Comparison of ENCODE assay signal across 9 mouse cellular contexts in genomic region chr4:140555273-140555672, GRCm38 (mm10).
DNase-seq lines count a peak whose midpoint lies in the region; ATAC-seq and TF ChIP-seq lines count a peak whose summit lies in the region.
"Had no signal": no experiment of that assay in that cellular context is flagged by ENCODE, and none has a peak within 500 bp of the region (broad histone marks: within the 10 kb centered on the region; RNA-seq: fewer than 3 reads in every experiment).

No protein-coding gene starts in this region.

- H3K9me3 ChIP-seq in forebrain, postnatal 0 days (ENCODE audit: low read length), result no peaks in the 10 kb centered on the region
- no peaks in the 10 kb centered on the region for H3K9me3 ChIP-seq in kidney, embryonic 14.5 days (ENCODE audit: control insufficient read depth, low read length)
- no peaks in the 10 kb centered on the region for H3K9me3 ChIP-seq in liver, embryonic 11.5 days (ENCODE audit: control insufficient read depth, low read length)
- H3K9me3 ChIP-seq in neural tube, embryonic 14.5 days (ENCODE audit: control insufficient read depth, low read length), result no peaks in the 10 kb centered on the region

- no peak overlapping the region for H3K9ac ChIP-seq in forebrain, postnatal 0 days
- H3K9ac ChIP-seq in kidney, embryonic 14.5 days (ENCODE audit: low read depth, low read length), result no peak overlapping the region
- H3K9ac ChIP-seq in liver, embryonic 11.5 days (ENCODE audit: low read depth, low read length), result no peak overlapping the region
- no peak overlapping the region for H3K9ac ChIP-seq in neural tube, embryonic 14.5 days (replicated peaks; ENCODE audit: low read depth, low read length)

- 45% methylated on average over 7 of the region's 7 CpGs for WGBS in forebrain, postnatal 0 days
- 52% methylated on average over 7 of the region's 7 CpGs for WGBS in kidney, embryonic 14.5 days
- 54% methylated on average over 7 of the region's 7 CpGs for WGBS in liver, embryonic 11.5 days
- WGBS in neural tube, embryonic 14.5 days, result 48% methylated on average over 7 of the region's 7 CpGs

- no peak overlapping the region for H3K4me3 ChIP-seq in forebrain, postnatal 0 days (ENCODE audit: low read depth, low read length)
- no peak overlapping the region for H3K4me3 ChIP-seq in kidney, embryonic 14.5 days (ENCODE audit: low read length)
- no peak overlapping the region for H3K4me3 ChIP-seq in liver, embryonic 11.5 days (ENCODE audit: low read depth, low read length)
- no peak overlapping the region for H3K4me3 ChIP-seq in neural tube, embryonic 14.5 days (ENCODE audit: low read depth, low read length)
- H3K4me3 ChIP-seq: erythroblast, embryonic 14.5 days had no signal

- peak; percentile 85 for TF ChIP-seq CTCF in forebrain, postnatal 0 days (IDR thresholded peaks at IDR 0.05; ENCODE audit: low read depth)

- ATAC-seq in forebrain, postnatal 0 days, result peak; percentile 38; the same call in 1 of the 2 replicates
- ATAC-seq in kidney, embryonic 14.5 days (ENCODE audit: low FRiP score, low TSS enrichment), result 0 out of 2 replicates have a peak, but pooled peaks have one; percentile 58
- ATAC-seq in liver, embryonic 11.5 days (replicated peaks; ENCODE audit: low FRiP score), result no peak
- ATAC-seq in neural tube, embryonic 14.5 days (ENCODE audit: low read depth), result peak; percentile 41

- no peaks in the 10 kb centered on the region; the same call in 1 of the 2 replicates for H3K4me1 ChIP-seq in forebrain, postnatal 0 days (ENCODE audit: insufficient read depth)
- no peaks in the 10 kb centered on the region for H3K4me1 ChIP-seq in kidney, embryonic 14.5 days (ENCODE audit: control insufficient read depth, insufficient read depth, low read length)
- no peaks in the 10 kb centered on the region for H3K4me1 ChIP-seq in liver, embryonic 11.5 days (replicated peaks; ENCODE audit: control insufficient read depth, insufficient read depth, low read length)
- no peaks in the 10 kb centered on the region for H3K4me1 ChIP-seq in neural tube, embryonic 14.5 days (ENCODE audit: control insufficient read depth, insufficient read depth, low read length)

- peaks cover 38% of the 10 kb centered on the region for H3K36me3 ChIP-seq in forebrain, postnatal 0 days (ENCODE audit: insufficient read depth)
- peaks cover 37% of the 10 kb centered on the region for H3K36me3 ChIP-seq in kidney, embryonic 14.5 days (ENCODE audit: control insufficient read depth, insufficient read depth, low read length)
- peaks cover 8% of the 10 kb centered on the region; the same call in 1 of the 2 replicates for H3K36me3 ChIP-seq in liver, embryonic 11.5 days (ENCODE audit: control insufficient read depth, insufficient read depth, low read length)
- H3K36me3 ChIP-seq in neural tube, embryonic 14.5 days (ENCODE audit: control insufficient read depth, insufficient read depth, low read length), result peaks cover 28% of the 10 kb centered on the region

- no peak overlapping the region for H3K27ac ChIP-seq in forebrain, postnatal 0 days (ENCODE audit: low read depth, low read length)
- H3K27ac ChIP-seq in kidney, embryonic 14.5 days (ENCODE audit: low read depth, low read length), result no peak overlapping the region
- H3K27ac ChIP-seq in liver, embryonic 11.5 days (ENCODE audit: low read depth, low read length), result no peak overlapping the region
- no peak overlapping the region for H3K27ac ChIP-seq in neural tube, embryonic 14.5 days (ENCODE audit: low read depth, low read length)

- H3K4me2 ChIP-seq in forebrain, postnatal 0 days (ENCODE audit: low read depth), result no peak overlapping the region
- no peak overlapping the region for H3K4me2 ChIP-seq in kidney, embryonic 14.5 days (replicated peaks; ENCODE audit: low read depth, low read length)
- H3K4me2 ChIP-seq in liver, embryonic 11.5 days, result no peak overlapping the region
- no peak overlapping the region for H3K4me2 ChIP-seq in neural tube, embryonic 14.5 days (ENCODE audit: low read depth, low read length)

- H3K27me3 ChIP-seq in forebrain, postnatal 0 days (ENCODE audit: insufficient read depth, low read length), result no peaks in the 10 kb centered on the region
- H3K27me3 ChIP-seq in kidney, embryonic 14.5 days (ENCODE audit: control insufficient read depth, insufficient read depth, low read length), result no peaks in the 10 kb centered on the region
- H3K27me3 ChIP-seq in liver, embryonic 11.5 days (replicated peaks; ENCODE audit: control insufficient read depth, insufficient read depth, low read length), result no peaks in the 10 kb centered on the region
- no peaks in the 10 kb centered on the region for H3K27me3 ChIP-seq in neural tube, embryonic 14.5 days (ENCODE audit: control insufficient read depth, insufficient read depth, low read length)

- DNase-seq in ovary, postnatal 14 days (ENCODE audit: low spot score), result peak; percentile 25
- no peak for DNase-seq in ovary, postnatal 10 days (ENCODE audit: low spot score)
- peak; percentile 60 for DNase-seq in c-Kit-positive CD71-negative TER-119-negative erythroid progenitor cells, embryonic 14.5 days (ENCODE audit: low read depth)
- DNase-seq in forebrain, postnatal 0 days, result peak; percentile 75
- peak; percentile 43 for DNase-seq in liver, embryonic 11.5 days (ENCODE audit: low spot score)
- peak; percentile 68 for DNase-seq in thymus, postnatal 14 days
